In the genomic region with DNA sequence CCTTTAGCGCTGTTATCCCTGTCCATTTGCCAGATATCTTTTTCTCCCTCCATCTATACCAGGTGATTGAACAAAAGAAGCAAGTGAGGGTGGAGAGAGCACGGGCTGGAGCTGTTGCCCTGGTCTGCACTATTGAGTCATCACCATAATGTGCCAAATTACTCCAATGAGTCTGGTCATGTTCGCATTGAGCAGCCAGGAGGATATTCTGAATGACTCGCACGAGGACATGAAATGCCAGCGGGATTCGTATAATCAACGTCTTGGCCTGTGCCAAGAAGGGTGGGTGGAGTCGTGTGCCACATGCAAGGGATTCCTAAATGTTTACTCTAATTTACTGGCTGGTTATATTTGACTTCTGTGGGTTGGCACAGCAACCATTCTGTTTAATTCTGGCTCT, we compare ENCODE assay signal across 15 mouse cellular contexts.
A peak's percentile ranks its signal among the peaks of the same experiment; 100 is the strongest.
DNase-seq lines count a peak whose midpoint lies in the region; ATAC-seq lines count a peak whose summit lies in the region.
"Had no signal": no experiment of that assay in that cellular context is flagged by ENCODE, and none has a peak within 500 bp of the region (broad histone marks: within the 10 kb centered on the region; RNA-seq: fewer than 3 reads in every experiment).

No protein-coding gene starts in this region.

- H3K4me3 ChIP-seq in forebrain, embryonic 13.5 days = no peak overlapping the region
- no peak overlapping the region for H3K4me3 ChIP-seq in forebrain, embryonic 12.5 days (replicated peaks)
- H3K4me3 ChIP-seq: erythroblast, embryonic 14.5 days; heart, embryonic 15.5 days; hindbrain, embryonic 12.5 days; liver, embryonic 13.5 days; megakaryocyte, embryonic 14.5 days had no signal

- H3K36me3 ChIP-seq in forebrain, embryonic 13.5 days (ENCODE audit: poor library complexity, severe bottlenecking) = no peaks in the 10 kb centered on the region
- no peaks in the 10 kb centered on the region for H3K36me3 ChIP-seq in forebrain, embryonic 12.5 days (replicated peaks)
- H3K36me3 ChIP-seq: heart, embryonic 15.5 days; hindbrain, embryonic 12.5 days; liver, embryonic 13.5 days had no signal

- H3K27ac ChIP-seq in forebrain, embryonic 13.5 days = no peak overlapping the region
- H3K27ac ChIP-seq in forebrain, embryonic 12.5 days = no peak overlapping the region
- H3K27ac ChIP-seq: heart, embryonic 15.5 days; hindbrain, embryonic 12.5 days; liver, embryonic 13.5 days had no signal

- 0 out of 2 replicates have a peak, but pooled peaks have one; percentile 41 for ATAC-seq in forebrain, embryonic 13.5 days
- ATAC-seq in forebrain, embryonic 12.5 days (ENCODE audit: low FRiP score) = no peak

- no peak overlapping the region for H3K4me2 ChIP-seq in forebrain, embryonic 13.5 days
- no peak overlapping the region for H3K4me2 ChIP-seq in forebrain, embryonic 12.5 days
- H3K4me2 ChIP-seq: heart, embryonic 15.5 days; hindbrain, embryonic 12.5 days; liver, embryonic 13.5 days had no signal

- no peaks in the 10 kb centered on the region for H3K27me3 ChIP-seq in forebrain, embryonic 13.5 days
- peaks cover 8% of the 10 kb centered on the region; the same call in 1 of the 2 replicates for H3K27me3 ChIP-seq in forebrain, embryonic 12.5 days
- H3K27me3 ChIP-seq: heart, embryonic 15.5 days; hindbrain, embryonic 12.5 days; liver, embryonic 13.5 days had no signal

- DNase-seq in lung, postnatal 10 days = peak; percentile 21
- DNase-seq in lung, postnatal 14 days = no peak
- DNase-seq in brain, adult 2 months (ENCODE audit: low read depth, low spot score) = peak; percentile 53
- DNase-seq in lung, postnatal 36 days = peak; percentile 10
- DNase-seq in heart, adult 9 months (ENCODE audit: low spot score in 2 of 2) = no peak
- DNase-seq: cerebellum, adult 18-20 months; gastrocnemius, postnatal 14 days; kidney, adult 2 months; liver, embryonic 13.5 days had no signal

- no peaks in the 10 kb centered on the region for H3K9me3 ChIP-seq in forebrain, embryonic 13.5 days (replicated peaks)
- H3K9me3 ChIP-seq in forebrain, embryonic 12.5 days = no peaks in the 10 kb centered on the region
- H3K9me3 ChIP-seq: heart, embryonic 15.5 days; hindbrain, embryonic 12.5 days; liver, embryonic 13.5 days had no signal

- 74% methylated on average over 9 of the region's 9 CpGs for WGBS in forebrain, embryonic 13.5 days
- WGBS in forebrain, embryonic 12.5 days = 82% methylated on average over 9 of the region's 9 CpGs

- no peak overlapping the region for H3K9ac ChIP-seq in forebrain, embryonic 13.5 days
- H3K9ac ChIP-seq in forebrain, embryonic 12.5 days = no peak overlapping the region
- H3K9ac ChIP-seq: heart, embryonic 15.5 days; hindbrain, embryonic 12.5 days; liver, embryonic 13.5 days had no signal

- no peaks in the 10 kb centered on the region for H3K4me1 ChIP-seq in forebrain, embryonic 13.5 days
- H3K4me1 ChIP-seq in forebrain, embryonic 12.5 days = no peaks in the 10 kb centered on the region
- H3K4me1 ChIP-seq: heart, embryonic 15.5 days; hindbrain, embryonic 12.5 days; liver, embryonic 13.5 days had no signal

Comparison
In these comparisons a context has a peak if more than half of its experiments do, and no peak if none do; other contexts are left out.
1. DNase-seq: peak in lung, postnatal 10 days (single experiment), brain, adult 2 months (single experiment) and lung, postnatal 36 days (single experiment); none in lung, postnatal 14 days (single experiment) and heart, adult 9 months (0 of 2).